Mouse (Mus musculus): ENCODE measurements around the gene Map3k7. TPM values are rescaled to one million over a fixed set of nuclear protein-coding genes. Genes with fewer than 3 reads are reported as not detected.
"Not testable (repeated sequence)": the region's sequence is repeated elsewhere in the genome, so short reads cannot be mapped to it uniquely, and the experiment has no call there.

Map3k7 gene
- total and polyA plus RNA-seq, 3 experiments: 4.9 to 59.9 (median 39.6) TPM

- no peak for ATAC-seq (ENCODE audit: extremely low read depth, insufficient number of reproducible peaks, low FRiP score, poor library complexity, severe bottlenecking)
- H3K4me3 ChIP-seq (ENCODE audit: low read depth, low read length): no peak overlapping the region
- H3K4me1 ChIP-seq (ENCODE audit: insufficient read depth, low read depth, low read length): no peaks in the 10 kb centered on the region
- TF ChIP-seq TAL1 (conservative IDR thresholded peaks at IDR 0.05; ENCODE audit: low read depth, low read length): no peak
- TF ChIP-seq GATA2 (IDR thresholded peaks at IDR 0.05; ENCODE audit: borderline replicate concordance, low read depth, low read length): no peak
- no peak for TF ChIP-seq CTCF (IDR thresholded peaks at IDR 0.05; ENCODE audit: low read depth, low read length)
- TF ChIP-seq GATA1 (IDR thresholded peaks at IDR 0.05; ENCODE audit: borderline replicate concordance, low read length): no peak
- no peak for TF ChIP-seq POLR2AphosphoS5 (IDR thresholded peaks at IDR 0.05; ENCODE audit: insufficient replicate concordance, low read depth, low read length)
- no peaks in the 10 kb centered on the region for H3K9me3 ChIP-seq (replicated peaks)
- H3K27me3 ChIP-seq (ENCODE audit: insufficient read depth, low read length): no peaks in the 10 kb centered on the region
- H3K36me3 ChIP-seq (replicated peaks): peaks cover 65% of the 10 kb centered on the region
- DNase-seq (ENCODE audit: low spot score): no peak
These were observed 58.4 kb downstream of the Map3k7 start for GRCm38 (mm10) chr4:32022321-32022720.

- H3K36me3 ChIP-seq (replicated peaks): peaks cover 47% of the 10 kb centered on the region
- not testable (repeated sequence) for H3K9me3 ChIP-seq (replicated peaks); H3K4me1 ChIP-seq (ENCODE audit: insufficient read depth, low read depth, low read length); H3K27me3 ChIP-seq (ENCODE audit: insufficient read depth, low read length); H3K4me3 ChIP-seq (ENCODE audit: low read depth, low read length); DNase-seq (ENCODE audit: low spot score); ATAC-seq (ENCODE audit: extremely low read depth, insufficient number of reproducible peaks, low FRiP score, poor library complexity, severe bottlenecking)
These were observed 60.3 kb downstream of the Map3k7 start for GRCm38 (mm10) chr4:32024170-32024569.

- H3K36me3 ChIP-seq (replicated peaks): peaks cover 40% of the 10 kb centered on the region
- H3K9me3 ChIP-seq (replicated peaks): no peaks in the 10 kb centered on the region
- TF ChIP-seq CTCF (IDR thresholded peaks at IDR 0.05; ENCODE audit: low read depth, low read length) (no peak), POLR2AphosphoS5 (IDR thresholded peaks at IDR 0.05; ENCODE audit: insufficient replicate concordance, low read depth, low read length) (no peak), GATA1 (IDR thresholded peaks at IDR 0.05; ENCODE audit: borderline replicate concordance, low read length) (no peak)
- no peak for ATAC-seq (ENCODE audit: extremely low read depth, insufficient number of reproducible peaks, low FRiP score, poor library complexity, severe bottlenecking)
- no peak for DNase-seq (ENCODE audit: low spot score)
- no peaks in the 10 kb centered on the region for H3K4me1 ChIP-seq (ENCODE audit: insufficient read depth, low read depth, low read length)
- H3K4me3 ChIP-seq (ENCODE audit: low read depth, low read length): no peak overlapping the region
- H3K27me3 ChIP-seq (ENCODE audit: insufficient read depth, low read length): no peaks in the 10 kb centered on the region
These were observed 61.2 kb downstream of the Map3k7 start for GRCm38 (mm10) chr4:32025105-32025504.

GRCm38 (mm10) chr4:32027094-32027493 is 63.2 kb downstream of the Map3k7 start:
- Histone ChIP-seq H3K27me3 (ENCODE audit: insufficient read depth, low read length) (no peaks in the 10 kb centered on the region), H3K4me1 (ENCODE audit: insufficient read depth, low read depth, low read length) (no peaks in the 10 kb centered on the region), H3K36me3 (replicated peaks) (peaks cover 22% of the 10 kb centered on the region), H3K4me3 (ENCODE audit: low read depth, low read length) (no peak overlapping the region), H3K9me3 (replicated peaks) (no peaks in the 10 kb centered on the region)
- ATAC-seq (ENCODE audit: extremely low read depth, insufficient number of reproducible peaks, low FRiP score, poor library complexity, severe bottlenecking) (no peak), DNase-seq (ENCODE audit: low spot score) (no peak)
- TF ChIP-seq GATA2 (IDR thresholded peaks at IDR 0.05; ENCODE audit: borderline replicate concordance, low read depth, low read length): no peak
- no peak for TF ChIP-seq TAL1 (conservative IDR thresholded peaks at IDR 0.05; ENCODE audit: low read depth, low read length)
- no peak for TF ChIP-seq GATA1 (IDR thresholded peaks at IDR 0.05; ENCODE audit: borderline replicate concordance, low read length)
- TF ChIP-seq POLR2AphosphoS5 (IDR thresholded peaks at IDR 0.05; ENCODE audit: insufficient replicate concordance, low read depth, low read length): no peak
- TF ChIP-seq CTCF (IDR thresholded peaks at IDR 0.05; ENCODE audit: low read depth, low read length): no peak

GRCm38 (mm10) chr4:32037267-32037666 is 73.4 kb downstream of the Map3k7 start:
- H3K36me3 ChIP-seq (replicated peaks): no peaks in the 10 kb centered on the region
- no peaks in the 10 kb centered on the region for H3K4me1 ChIP-seq (ENCODE audit: insufficient read depth, low read depth, low read length)
- TF ChIP-seq POLR2AphosphoS5 (IDR thresholded peaks at IDR 0.05; ENCODE audit: insufficient replicate concordance, low read depth, low read length) (no peak), GATA2 (IDR thresholded peaks at IDR 0.05; ENCODE audit: borderline replicate concordance, low read depth, low read length) (no peak), TAL1 (conservative IDR thresholded peaks at IDR 0.05; ENCODE audit: low read depth, low read length) (no peak), GATA1 (IDR thresholded peaks at IDR 0.05; ENCODE audit: borderline replicate concordance, low read length) (no peak), CTCF (IDR thresholded peaks at IDR 0.05; ENCODE audit: low read depth, low read length) (no peak)
- no peak overlapping the region for H3K4me3 ChIP-seq (ENCODE audit: low read depth, low read length)
- H3K27me3 ChIP-seq (ENCODE audit: insufficient read depth, low read length): no peaks in the 10 kb centered on the region
- DNase-seq (ENCODE audit: low spot score) (no peak), ATAC-seq (ENCODE audit: extremely low read depth, insufficient number of reproducible peaks, low FRiP score, poor library complexity, severe bottlenecking) (no peak)
- no peaks in the 10 kb centered on the region for H3K9me3 ChIP-seq (replicated peaks)

- ATAC-seq (ENCODE audit: extremely low read depth, insufficient number of reproducible peaks, low FRiP score, poor library complexity, severe bottlenecking): no peak
- H3K27me3 ChIP-seq (ENCODE audit: insufficient read depth, low read length): peaks cover 2% of the 10 kb centered on the region; the same call in 1 of the 2 replicates
These were observed 78.0 kb downstream of the Map3k7 start for GRCm38 (mm10) chr4:32041741-32042452.

More at GRCm38 (mm10) chr4:32041741-32042452, 78.0 kb downstream of the Map3k7 start:
- no peaks in the 10 kb centered on the region for H3K36me3 ChIP-seq (replicated peaks)
- DNase-seq (ENCODE audit: low spot score): no peak
- TF ChIP-seq GATA1 (IDR thresholded peaks at IDR 0.05; ENCODE audit: borderline replicate concordance, low read length) (no peak), POLR2AphosphoS5 (IDR thresholded peaks at IDR 0.05; ENCODE audit: insufficient replicate concordance, low read depth, low read length) (no peak), GATA2 (IDR thresholded peaks at IDR 0.05; ENCODE audit: borderline replicate concordance, low read depth, low read length) (no peak), CTCF (IDR thresholded peaks at IDR 0.05; ENCODE audit: low read depth, low read length) (no peak), TAL1 (conservative IDR thresholded peaks at IDR 0.05; ENCODE audit: low read depth, low read length) (no peak)
- no peak overlapping the region for H3K4me3 ChIP-seq (ENCODE audit: low read depth, low read length)
- H3K9me3 ChIP-seq (replicated peaks): no peaks in the 10 kb centered on the region
- no peaks in the 10 kb centered on the region for H3K4me1 ChIP-seq (ENCODE audit: insufficient read depth, low read depth, low read length)

Data from G1E (cell line).